Mouse (Mus musculus) ES-E14 (cell line): ENCODE measurements around the gene Hsf5.

ENCODE experiments used
- CHD2 ChIP-seq: IDR thresholded peaks from 2 replicates; pipeline ENCODE4 v1.6.1; 2014; ENCODE audit warnings: mild to moderate bottlenecking, low read depth, low read length, inconsistent platforms
- HCFC1 ChIP-seq: IDR thresholded peaks from 2 replicates; pipeline ENCODE4 v1.6.1; 2012; ENCODE audit warnings: low read length, inconsistent platforms, borderline replicate concordance; ENCODE audit not compliant: insufficient read depth
- MAFK ChIP-seq: IDR thresholded peaks from 2 replicates; pipeline ENCODE4 v1.6.1; 2014; ENCODE audit warnings: mild to moderate bottlenecking, low read depth, low read length, inconsistent platforms; ENCODE audit not compliant: insufficient read depth
- ZC3H11A ChIP-seq: IDR thresholded peaks from 2 replicates; pipeline ENCODE4 v1.6.1; 2012; ENCODE audit warnings: low read depth, mild to moderate bottlenecking, inconsistent platforms, low read length, borderline replicate concordance
- ZNF384 ChIP-seq: IDR thresholded peaks from 2 replicates; pipeline ENCODE4 v1.6.1; 2012; ENCODE audit warnings: low read depth, low read length, inconsistent platforms

GRCm38 (mm10) chr11:87666256-87667035 is 49.5 kb downstream of the Hsf5 start:
- TF ChIP-seq HCFC1 (no peak), ZC3H11A (no peak), ZNF384 (no peak), CHD2 (no peak), MAFK (no peak)
